Mouse (Mus musculus) midbrain, postnatal 0 days (tissue): ENCODE measurements at regions not wholly inside any gene's neighbourhood (a gene's known extent, or its start where the extent isn't known, plus 50 kb on each side); places are given as distances from the start of the nearest gene placed in this dataset.
"Not testable (repeated sequence)": the region's sequence is repeated elsewhere in the genome, so short reads cannot be mapped to it uniquely, and the experiment has no call there.

Source experiments
- ATAC-seq: fragments of 200-750 bp; cut with Nextera tagmentation; 2 replicates; pipeline ENCODE4 v1.8.0; 2017; ENCODE audit warnings: moderate number of reproducible peaks, mild to moderate bottlenecking, moderate TSS enrichment, moderate library complexity; ENCODE audit not compliant: low FRiP score
- DNase-seq: peaks from one replicate; pipeline ENCODE4 v3.0.0-alpha.2; 2015; ENCODE audit warnings: low spot score
- H3K27ac ChIP-seq: fragments of 300-500 bp; sonication (generic); 2 replicates; pipeline ENCODE4 v1.5.1; 2014; ENCODE audit warnings: low read depth, mild to moderate bottlenecking, low read length, mixed read lengths
- H3K27me3 ChIP-seq: fragments of 300-500 bp; sonication (generic); 2 replicates; pipeline ENCODE4 v1.6.1; 2014; ENCODE audit warnings: low read length, control low read depth, mixed read lengths; ENCODE audit not compliant: insufficient read depth
- H3K36me3 ChIP-seq: fragments of 300-500 bp; sonication (generic); 2 replicates; pipeline ENCODE4 v1.6.1; 2014; ENCODE audit warnings: low read length, control low read depth, mixed read lengths; ENCODE audit not compliant: insufficient read depth
- H3K4me1 ChIP-seq: fragments of 300-500 bp; sonication (generic); 2 replicates; pipeline ENCODE4 v1.6.1; 2014; ENCODE audit warnings: mild to moderate bottlenecking, control low read depth, antibody characterized with exemption, low read length, mixed read lengths; ENCODE audit not compliant: insufficient read depth
- H3K4me2 ChIP-seq: fragments of 300-500 bp; sonication (generic); 2 replicates; pipeline ENCODE4 v1.6.1; 2014; ENCODE audit warnings: low read depth, mild to moderate bottlenecking, low read length, mixed read lengths; ENCODE audit not compliant: poor library complexity, severe bottlenecking
- H3K4me3 ChIP-seq: fragments of 300-500 bp; sonication (generic); 2 replicates; pipeline ENCODE4 v1.5.1; 2014; ENCODE audit warnings: low read depth, mild to moderate bottlenecking, low read length, moderate library complexity
- H3K9ac ChIP-seq: fragments of 300-500 bp; sonication (generic); replicated peaks from 2 replicates; pipeline ENCODE4 v1.6.1; 2014; ENCODE audit warnings: mild to moderate bottlenecking, low read length, moderate library complexity, mixed read lengths; ENCODE audit not compliant: poor library complexity, severe bottlenecking
- H3K9me3 ChIP-seq: fragments of 300-500 bp; sonication (generic); 2 replicates; pipeline ENCODE4 v1.6.1; 2016; ENCODE audit warnings: low read length, control low read depth
- CTCF ChIP-seq: IDR thresholded peaks from 2 replicates; pipeline ENCODE4 v1.5.1; 2016; ENCODE audit warnings: antibody characterized with exemption, mild to moderate bottlenecking
- WGBS: fragments of 180-500 bp; shearing (Covaris S2); extraction: QIAGEN DNeasy Blood & Tissue Kit; methylation state at CpG from one replicate; pipeline ENCODE4 v1.1.7; 2014; 5-methylcytosine and 5-hydroxymethylcytosine counted together

DNA sequence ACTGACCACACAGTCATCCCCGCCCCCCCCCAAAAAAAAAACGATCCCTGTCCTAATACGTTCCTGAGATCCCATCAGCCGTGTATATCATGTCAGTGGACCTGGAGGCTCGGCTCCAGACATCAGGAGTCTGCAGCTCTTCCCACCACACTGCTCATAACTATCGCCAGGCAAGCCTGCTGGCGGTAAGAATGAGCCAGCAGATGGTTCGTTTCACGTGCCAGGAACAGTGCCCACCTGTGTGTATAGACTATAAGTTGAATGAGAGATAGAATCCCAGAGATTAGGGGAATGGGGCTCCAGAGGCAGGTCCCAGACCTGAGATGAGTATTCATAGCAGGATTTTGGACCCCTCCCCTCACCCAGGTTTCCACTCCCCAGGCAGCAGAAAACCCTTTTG lies 144.2 kb upstream of the A430005L14Rik start:
- TF ChIP-seq CTCF = no peak
- DNase-seq = no peak

DNA sequence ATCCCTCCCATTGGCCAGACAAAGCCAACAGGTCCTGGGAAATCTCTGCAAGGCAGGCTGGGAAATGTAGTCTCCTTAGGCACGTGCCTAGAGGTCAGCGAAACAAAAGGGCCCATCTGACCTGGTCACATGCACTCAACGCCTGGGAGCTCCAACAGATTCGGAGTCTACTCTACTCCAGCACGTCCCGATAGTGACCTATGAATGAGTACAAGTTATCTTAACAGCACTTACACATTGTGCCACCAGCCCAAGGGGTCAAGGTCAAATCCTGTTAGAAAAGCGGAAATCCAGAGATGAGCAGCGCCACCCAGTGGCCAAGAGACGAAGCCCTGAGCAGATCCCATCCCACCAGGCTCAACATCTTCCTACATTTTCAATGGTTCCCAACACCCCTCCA lies 129.1 kb upstream of the A430005L14Rik start:
- WGBS = 33% methylated on average over 9 of the region's 9 CpGs
- DNase-seq = no peak
- peak; percentile 62 for TF ChIP-seq CTCF

More for the DNA sequence above, 144.2 kb upstream of the A430005L14Rik start:
- Histone ChIP-seq H3K27ac (no peak overlapping the region), H3K4me2 (no peak overlapping the region), H3K4me1 (no peaks in the 10 kb centered on the region), H3K9me3 (no peaks in the 10 kb centered on the region), H3K27me3 (no peaks in the 10 kb centered on the region), H3K9ac (no peak overlapping the region), H3K36me3 (no peaks in the 10 kb centered on the region), H3K4me3 (no peak overlapping the region)
- no peak for ATAC-seq
- 90% methylated on average over 9 of the region's 9 CpGs for WGBS

DNA sequence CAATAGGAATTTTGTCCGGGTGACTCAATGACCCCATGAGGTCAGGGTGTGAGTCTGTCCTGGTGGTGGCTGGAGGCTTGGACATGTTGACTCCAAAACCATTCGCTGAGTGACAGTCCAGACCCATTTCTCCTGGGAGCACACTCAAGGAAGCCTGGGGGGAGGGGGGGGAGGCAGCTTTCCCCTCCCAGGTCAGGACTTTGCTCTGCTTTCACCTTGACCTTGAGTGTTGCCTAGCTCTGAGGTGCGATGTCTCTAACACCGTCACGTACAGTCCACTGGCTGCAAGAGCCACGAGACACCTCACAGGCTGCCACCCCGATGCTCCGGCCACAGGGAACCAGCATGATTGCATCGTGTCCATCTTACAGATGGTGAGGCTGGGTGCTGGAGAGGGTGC lies 127.3 kb upstream of the A430005L14Rik start:
- no peaks in the 10 kb centered on the region for H3K36me3 ChIP-seq
- DNase-seq (no peak), ATAC-seq (no peak)
- WGBS = 92% methylated on average over 9 of the region's 9 CpGs
- no peak overlapping the region for H3K9ac ChIP-seq
- H3K4me3 ChIP-seq = no peak overlapping the region
- no peak for TF ChIP-seq CTCF
- no peaks in the 10 kb centered on the region for H3K27me3 ChIP-seq
- H3K27ac ChIP-seq = no peak overlapping the region
- no peaks in the 10 kb centered on the region for H3K9me3 ChIP-seq
- no peak overlapping the region for H3K4me2 ChIP-seq
- no peaks in the 10 kb centered on the region for H3K4me1 ChIP-seq

More for the DNA sequence above, 129.1 kb upstream of the A430005L14Rik start:
- H3K36me3 ChIP-seq = no peaks in the 10 kb centered on the region
- no peaks in the 10 kb centered on the region for H3K4me1 ChIP-seq
- ATAC-seq = no peak
- H3K9me3 ChIP-seq = no peaks in the 10 kb centered on the region
- no peak overlapping the region for H3K4me2 ChIP-seq
- no peak overlapping the region for H3K9ac ChIP-seq
- no peak overlapping the region for H3K4me3 ChIP-seq
- H3K27me3 ChIP-seq = no peaks in the 10 kb centered on the region
- H3K27ac ChIP-seq = no peak overlapping the region

DNA sequence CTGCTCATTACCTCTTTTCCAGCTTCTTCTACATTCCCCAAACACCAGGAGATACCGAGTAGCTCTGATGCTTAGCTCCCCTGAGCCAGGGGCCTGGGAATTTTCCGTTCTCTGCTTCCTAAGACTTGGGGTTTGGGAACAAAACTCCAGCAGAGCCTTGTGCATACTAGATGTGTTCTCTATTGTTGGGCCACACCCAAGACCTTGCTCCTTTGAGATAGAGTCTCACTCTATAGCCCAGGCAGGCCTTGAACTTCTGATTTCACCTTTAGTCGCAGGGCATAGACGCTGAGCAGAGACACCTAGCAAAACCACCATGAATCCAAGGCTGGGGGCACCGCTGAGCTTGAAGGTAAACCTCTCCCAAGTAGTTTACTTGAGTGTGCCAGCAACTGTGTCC lies 126.5 kb upstream of the A430005L14Rik start:
- Histone ChIP-seq H3K36me3 (no peaks in the 10 kb centered on the region), H3K9ac (no peak overlapping the region), H3K4me3 (no peak overlapping the region), H3K4me1 (no peaks in the 10 kb centered on the region), H3K27me3 (no peaks in the 10 kb centered on the region), H3K9me3 (no peaks in the 10 kb centered on the region), H3K27ac (no peak overlapping the region), H3K4me2 (no peak overlapping the region)
- 92% methylated on average over 5 of the region's 5 CpGs for WGBS
- ATAC-seq (no peak), DNase-seq (no peak)
- no peak for TF ChIP-seq CTCF

DNA sequence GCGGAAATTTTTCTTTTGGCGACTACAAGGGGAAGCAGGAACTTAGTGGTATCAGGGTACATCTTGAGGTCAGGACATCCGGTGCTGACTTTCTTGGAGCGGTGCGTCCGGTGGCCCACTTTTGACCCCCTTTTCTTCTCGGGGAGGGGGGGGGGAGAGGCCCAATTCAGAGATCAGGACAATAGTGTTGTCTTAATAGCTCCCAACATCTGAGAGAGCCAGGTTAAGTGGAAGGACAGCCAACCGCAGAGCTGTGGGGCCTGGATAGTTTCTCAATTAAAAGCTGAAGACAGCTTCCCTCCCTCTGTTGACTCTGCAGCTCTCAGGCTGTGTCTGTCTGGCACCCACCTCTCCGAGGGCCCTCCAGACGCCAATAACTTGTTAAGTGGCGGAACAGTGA lies 125.8 kb upstream of the A430005L14Rik start:
- H3K4me3 ChIP-seq, H3K4me1 ChIP-seq, H3K27me3 ChIP-seq, H3K9ac ChIP-seq, H3K27ac ChIP-seq, ATAC-seq, H3K36me3 ChIP-seq, H3K4me2 ChIP-seq, DNase-seq, H3K9me3 ChIP-seq: not testable (repeated sequence)
- 79% methylated on average over 9 of the region's 11 CpGs for WGBS

DNA sequence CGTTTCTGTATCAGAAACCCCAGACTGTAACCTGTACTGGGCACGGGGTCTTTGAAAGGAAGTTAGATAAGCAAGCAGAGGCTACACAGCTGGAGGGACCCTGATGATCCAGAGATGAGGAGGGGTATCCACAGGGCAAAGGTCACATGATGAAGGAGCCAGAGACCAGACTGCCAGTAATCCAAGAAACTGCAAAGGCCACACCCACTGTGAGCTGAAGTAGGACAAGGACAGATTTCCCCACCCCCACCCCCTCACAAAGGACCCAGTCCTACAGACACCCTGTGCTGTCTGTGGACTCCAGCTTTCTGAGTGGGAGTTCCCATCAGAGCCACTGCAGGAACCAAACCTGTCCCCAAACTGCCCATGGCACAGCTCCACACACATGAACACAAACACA lies 124.9 kb upstream of the A430005L14Rik start:
- H3K9me3 ChIP-seq = no peaks in the 10 kb centered on the region
- H3K4me3 ChIP-seq = no peak overlapping the region
- no peak for TF ChIP-seq CTCF
- H3K36me3 ChIP-seq = no peaks in the 10 kb centered on the region
- H3K27ac ChIP-seq = no peak overlapping the region
- no peak for ATAC-seq
- no peak for DNase-seq
- H3K4me1 ChIP-seq = no peaks in the 10 kb centered on the region
- WGBS = 83% methylated on average over 2 of the region's 2 CpGs
- no peak overlapping the region for H3K9ac ChIP-seq
- no peaks in the 10 kb centered on the region for H3K27me3 ChIP-seq
- H3K4me2 ChIP-seq = no peak overlapping the region
